Mouse (Mus musculus) gastrocnemius, adult 8-10 months (tissue): Measurements from ENCODE around the gene Pla2g3. TPM values are rescaled to one million over a fixed set of nuclear protein-coding genes. Genes with fewer than 3 reads are reported as not detected.

Experiments
- DNase-seq, 2 experiments: peaks; one replicate each; pipeline ENCODE4 v3.0.0; 2022; ENCODE audit warnings: low spot score in 2 of 2
- total RNA-seq, 4 experiments: library from RNA; stranded (reverse); gene quantifications; 2 replicates each; pipeline ENCODE4 v1.2.4; 2022

Pla2g3 gene
- not detected for total RNA-seq

- no peak for DNase-seq
These were observed at the start of gene Pla2g3 for GRCm38 (mm10) chr11:3487952-3488570. Pla2g3 (plus strand) TSS chr11:3488284.

GRCm38 (mm10) chr11:3441696-3442443, 46.2 kb upstream of the Pla2g3 start:
- DNase-seq: peak; percentile 20 to 21

GRCm38 (mm10) chr11:3442677-3443076, 45.4 kb upstream of the Pla2g3 start:
- DNase-seq: no peak

GRCm38 (mm10) chr11:3443091-3443490, 45.0 kb upstream of the Pla2g3 start:
- DNase-seq: no peak

DNA sequence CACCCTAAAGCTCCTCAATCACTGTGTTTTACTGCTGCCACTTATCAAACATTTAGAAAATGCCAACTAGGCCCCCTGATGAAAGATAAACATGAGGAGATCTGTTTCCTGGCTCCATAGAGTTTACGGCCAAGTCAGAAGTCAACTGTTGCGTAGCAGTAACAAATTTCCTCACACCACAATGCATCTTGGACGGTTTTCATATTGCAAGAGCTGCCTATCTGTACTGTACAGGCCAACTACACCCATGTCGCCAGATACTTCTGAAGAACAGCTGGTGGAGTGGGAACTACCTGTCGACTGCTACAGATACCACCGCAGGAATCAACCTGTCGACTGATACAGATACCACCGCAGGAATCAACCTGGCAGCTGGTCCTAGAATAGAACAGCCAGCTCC, 43.2 kb upstream of the Pla2g3 start:
- DNase-seq: no peak

GRCm38 (mm10) chr11:3451701-3452163, 36.4 kb upstream of the Pla2g3 start:
- DNase-seq: peak in 1 of 2 experiments; percentile 7

DNA sequence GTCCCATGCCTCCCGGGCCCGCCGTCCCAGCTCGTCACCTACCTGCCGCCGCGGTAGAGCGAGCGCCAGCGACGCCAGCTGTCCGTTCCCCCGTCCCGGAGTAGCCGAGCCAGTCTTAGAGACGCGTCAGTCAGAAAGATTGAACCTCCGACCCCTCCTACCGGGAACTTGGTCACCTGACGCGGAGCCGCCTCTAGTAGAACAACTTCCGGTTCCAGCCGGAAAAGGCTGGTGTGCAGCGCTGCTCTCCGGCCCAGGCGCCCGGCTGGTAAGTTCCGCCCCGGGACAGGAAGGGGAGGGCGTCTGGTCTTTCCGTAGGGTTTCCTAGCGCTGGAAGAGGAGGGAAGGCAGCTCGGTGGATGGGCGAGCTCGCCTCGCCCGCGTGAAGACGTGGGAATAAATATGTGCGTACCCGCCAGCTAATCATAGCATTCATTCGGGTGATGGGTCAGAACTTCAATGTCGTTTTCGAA, 35.9 kb upstream of the Pla2g3 start, which contains the start of gene Rnf185:
Gene Rnf185 (minus strand): TSS at position 197 of the 473 bp plus-strand sequence.
- peak; percentile 83 to 90 for DNase-seq

DNA sequence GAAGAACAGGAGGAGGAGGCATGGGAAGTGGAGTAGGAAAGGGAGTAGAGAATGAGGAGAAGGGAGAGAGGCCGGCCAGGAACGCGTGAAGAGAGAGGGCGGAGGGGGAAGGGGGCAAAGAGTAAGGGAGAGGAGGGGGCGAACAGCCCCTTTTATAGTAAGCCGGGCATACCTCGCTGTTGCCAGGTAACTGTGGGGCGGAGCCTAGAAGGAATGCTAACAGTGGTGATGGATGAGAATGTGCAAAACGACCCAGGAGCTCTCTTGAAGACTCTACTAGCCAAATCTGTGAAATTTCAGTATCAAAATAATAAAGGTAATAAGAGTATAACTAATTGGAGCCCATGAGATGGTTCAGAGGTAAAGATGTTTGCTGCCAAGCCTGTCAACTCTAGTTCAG, 35.3 kb upstream of the Pla2g3 start:
- DNase-seq: no peak

DNA sequence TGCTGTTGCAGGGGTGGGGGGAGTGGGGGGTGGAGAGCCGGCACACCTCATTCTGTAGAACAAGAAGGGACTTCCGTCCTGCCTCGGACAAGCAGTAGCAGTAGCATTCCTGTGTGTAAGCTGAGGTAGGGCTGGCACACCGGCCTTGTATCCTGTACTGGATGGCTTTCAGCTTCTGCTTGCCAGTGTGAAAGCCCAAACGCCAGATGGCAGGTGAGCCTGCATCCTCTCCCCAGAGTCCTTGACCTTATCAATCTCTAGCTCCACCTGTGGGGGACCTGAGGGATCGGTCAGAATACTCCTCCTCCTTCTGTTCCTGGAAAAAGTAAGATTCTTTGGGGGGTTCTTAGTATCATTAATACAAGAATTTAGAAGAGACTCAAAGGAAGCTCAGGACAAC, 34.6 kb upstream of the Pla2g3 start:
- DNase-seq: no peak

DNA sequence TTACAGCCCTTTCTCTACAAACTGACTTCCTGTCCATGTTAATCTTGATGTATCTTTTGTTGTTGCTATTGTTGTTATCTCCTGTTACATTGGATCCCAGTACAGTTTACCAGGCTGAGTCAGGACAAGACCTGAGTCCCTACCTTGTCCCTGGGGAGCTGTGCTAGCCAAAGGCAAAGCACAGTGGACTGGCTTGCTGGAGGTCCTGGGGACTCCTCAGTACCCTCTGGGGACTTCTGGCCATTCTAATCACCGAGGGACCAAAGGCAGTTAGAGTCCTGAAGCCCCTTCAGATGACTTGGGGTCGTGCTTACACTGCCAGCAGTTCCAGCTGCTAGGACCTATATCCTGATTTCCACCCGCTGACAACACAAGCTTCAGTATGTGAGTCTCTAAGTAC, 33.6 kb upstream of the Pla2g3 start:
- no peak for DNase-seq

DNA sequence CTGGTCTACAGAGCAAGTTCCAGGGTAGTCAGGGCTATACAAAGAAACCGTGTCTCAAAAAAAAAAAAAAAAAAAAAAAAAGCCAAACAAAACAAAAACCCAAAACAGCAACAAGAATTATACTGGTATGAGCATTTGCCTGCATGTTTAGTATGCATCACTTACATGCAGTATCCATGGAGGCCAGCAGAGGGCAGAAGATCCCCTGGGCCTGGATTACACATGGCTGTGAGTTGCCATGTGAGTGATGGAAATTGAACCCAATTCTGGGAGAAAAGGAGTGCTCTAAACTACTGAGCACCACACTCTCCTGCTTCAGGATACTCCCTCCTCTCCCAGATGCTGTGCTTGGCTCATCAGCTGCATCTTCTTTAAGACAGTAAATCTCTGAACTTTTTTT, 31.7 kb upstream of the Pla2g3 start:
- DNase-seq: peak; percentile 29 to 34

DNA sequence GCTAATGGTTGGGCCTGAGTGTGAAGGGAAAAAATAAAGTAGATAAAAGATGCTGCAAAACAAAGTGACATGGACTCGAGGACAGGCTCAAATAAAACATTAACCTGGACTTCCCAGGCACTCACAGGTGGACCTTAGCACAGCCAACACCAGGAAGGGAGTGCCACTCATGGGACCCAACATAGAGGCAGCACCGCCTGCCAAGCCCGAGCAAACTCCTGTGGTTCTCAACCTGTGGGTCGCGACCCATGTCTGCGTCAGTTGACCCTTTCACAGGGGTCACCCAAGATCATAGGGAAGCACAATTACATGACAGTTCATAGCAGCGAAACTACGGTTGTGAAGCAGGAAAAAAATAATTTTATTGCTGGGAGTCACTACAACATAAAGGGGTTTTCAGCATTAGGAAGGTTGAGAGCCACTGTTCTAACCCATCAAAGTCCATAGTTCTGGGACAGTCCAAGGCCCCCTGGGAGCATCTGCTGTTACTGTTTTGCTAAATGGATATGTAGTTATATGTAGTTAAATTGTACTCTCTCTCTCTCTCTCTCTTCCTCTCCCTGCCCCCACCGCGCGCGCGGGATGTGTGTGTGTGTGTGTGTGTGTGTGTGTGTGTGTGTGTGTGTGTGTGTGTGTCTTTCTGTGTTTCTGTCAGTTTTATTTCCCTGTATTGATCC, 29.5 kb upstream of the Pla2g3 start:
- DNase-seq: no peak

DNA sequence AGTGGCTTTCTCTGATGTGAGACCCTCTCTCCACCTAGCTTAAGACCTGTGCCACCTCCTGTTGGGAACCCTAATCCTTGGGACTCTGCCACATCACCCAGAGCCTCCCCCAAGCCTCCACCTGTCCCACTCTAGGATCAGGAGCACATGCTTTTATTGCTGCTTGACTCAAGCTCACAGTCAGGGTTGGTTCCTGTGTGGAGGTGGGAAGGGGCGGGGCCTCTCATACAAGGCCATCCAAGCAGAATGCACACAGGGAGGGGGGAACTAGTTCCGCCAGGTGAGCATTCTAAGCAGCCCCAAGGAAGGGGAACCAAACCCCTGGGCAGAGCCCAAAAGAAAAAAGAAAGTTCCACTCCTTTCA, 29.0 kb upstream of the Pla2g3 start:
- no peak for DNase-seq

- DNase-seq: no peak
These were observed 25.2 kb upstream of the Pla2g3 start for GRCm38 (mm10) chr11:3462846-3463245.

GRCm38 (mm10) chr11:3471448-3471850, 16.6 kb upstream of the Pla2g3 start:
- DNase-seq: no peak

DNA sequence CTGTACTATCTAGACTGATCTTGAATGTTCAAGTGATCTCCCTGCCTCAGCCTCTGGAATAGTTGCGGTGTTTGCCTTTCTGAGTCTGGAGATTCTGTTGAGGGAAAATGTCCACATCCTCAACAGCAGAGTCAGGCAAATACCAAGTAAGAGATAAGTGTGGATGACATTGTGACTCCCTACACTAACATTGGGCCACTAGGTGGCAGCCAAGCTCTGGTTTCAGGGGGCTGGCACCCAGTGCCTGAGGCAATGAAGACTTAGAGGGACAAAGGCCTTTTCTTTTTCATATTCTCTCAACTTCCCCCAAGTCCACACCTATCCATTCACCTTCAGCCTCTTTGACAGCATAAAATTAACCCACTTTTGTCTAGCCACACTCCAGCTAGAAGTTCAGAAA, 15.6 kb upstream of the Pla2g3 start:
- DNase-seq: peak; percentile 65 to 76

- no peak for DNase-seq
These were observed 13.5 kb upstream of the Pla2g3 start for GRCm38 (mm10) chr11:3474480-3475115.

DNA sequence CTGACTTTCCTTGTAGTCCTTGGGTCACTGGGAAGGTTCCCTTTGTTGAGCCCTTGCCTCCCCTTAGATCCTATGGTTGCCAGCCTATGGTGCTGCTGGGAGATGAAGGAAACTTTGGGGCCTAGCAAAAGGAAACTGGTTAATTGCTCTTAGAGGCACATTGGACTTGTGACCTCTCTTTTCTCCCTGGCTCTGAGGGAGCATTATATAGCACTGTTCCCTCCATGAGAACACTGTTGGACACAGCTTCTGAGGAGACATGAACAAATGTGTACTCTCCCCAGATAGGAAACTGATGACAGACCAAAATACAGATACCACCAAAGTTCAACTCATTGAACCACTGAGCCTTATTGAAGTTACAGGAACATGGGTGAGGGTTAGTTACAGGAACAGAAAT, 12.6 kb upstream of the Pla2g3 start:
- no peak for DNase-seq

DNA sequence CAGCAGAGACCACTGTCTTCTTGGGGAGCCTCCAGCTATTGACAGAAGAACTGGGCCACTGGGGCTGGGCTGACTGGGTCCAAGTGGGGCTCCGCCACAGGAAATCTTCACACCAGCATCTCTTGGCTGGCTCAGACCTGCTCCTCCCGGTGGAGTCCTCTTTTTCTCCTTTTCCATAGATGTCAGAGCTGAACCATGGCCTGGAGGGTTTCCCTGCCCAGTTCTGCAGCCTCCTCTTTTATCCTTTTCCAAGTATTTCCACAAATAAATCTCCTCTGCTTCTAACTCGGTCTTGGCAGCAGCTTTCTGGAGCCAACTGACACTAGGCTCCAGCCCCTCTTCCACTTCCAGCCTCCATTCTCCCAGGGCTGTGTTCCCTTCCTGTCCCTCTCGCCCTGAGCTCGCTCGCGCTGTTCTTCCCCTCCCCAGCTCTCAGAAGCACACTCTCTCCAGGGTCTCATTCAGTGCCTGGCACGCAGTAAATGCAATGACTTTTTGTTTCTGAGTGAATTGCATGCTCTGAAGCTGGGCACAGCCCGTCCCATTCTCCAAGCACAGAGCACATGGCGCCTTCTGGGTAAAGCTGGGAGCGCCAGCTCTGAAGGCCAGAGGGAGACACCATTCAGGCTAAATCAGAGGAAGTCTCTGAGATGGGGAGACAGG, 4.0 kb upstream of the Pla2g3 start:
- no peak for DNase-seq

DNA sequence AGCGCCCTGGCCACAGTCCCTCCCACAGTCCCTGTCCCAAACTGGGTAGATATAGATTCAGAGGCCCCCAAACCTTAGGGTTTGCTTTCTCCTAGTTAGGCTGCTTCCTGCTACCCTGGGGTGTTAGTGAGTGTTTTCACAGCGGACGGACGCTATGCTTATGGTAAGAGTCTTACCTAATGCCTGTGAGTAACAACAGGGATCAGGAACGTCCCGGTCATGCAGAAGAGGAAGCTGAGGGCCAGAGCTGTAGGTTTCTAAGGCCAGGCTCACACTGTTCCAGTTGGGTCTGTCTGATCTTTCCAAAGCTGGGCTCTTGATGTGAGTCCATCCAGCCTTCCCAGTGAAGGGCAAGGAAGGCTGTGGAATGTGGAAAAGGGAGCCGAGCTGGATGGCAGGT, 1.7 kb upstream of the Pla2g3 start:
- no peak for DNase-seq

GRCm38 (mm10) chr11:3489036-3489435, 952 bp downstream of the Pla2g3 start:
- DNase-seq: no peak
